Mouse (Mus musculus) c-Kit-positive CD71-positive TER-119-negative erythroid progenitor cells, embryonic 14.5 days (primary cell): ENCODE results near the gene Tamm41.

Experiments used
- DNase-seq: peaks from one replicate; pipeline ENCODE4 v3.0.0-alpha.2; 2013; ENCODE audit warnings: low read depth

The Tamm41 gene

GRCm38 (mm10) chr6:114974331-114974730 lies 63.3 kb downstream of the Tamm41 start:
- DNase-seq = no peak

DNA sequence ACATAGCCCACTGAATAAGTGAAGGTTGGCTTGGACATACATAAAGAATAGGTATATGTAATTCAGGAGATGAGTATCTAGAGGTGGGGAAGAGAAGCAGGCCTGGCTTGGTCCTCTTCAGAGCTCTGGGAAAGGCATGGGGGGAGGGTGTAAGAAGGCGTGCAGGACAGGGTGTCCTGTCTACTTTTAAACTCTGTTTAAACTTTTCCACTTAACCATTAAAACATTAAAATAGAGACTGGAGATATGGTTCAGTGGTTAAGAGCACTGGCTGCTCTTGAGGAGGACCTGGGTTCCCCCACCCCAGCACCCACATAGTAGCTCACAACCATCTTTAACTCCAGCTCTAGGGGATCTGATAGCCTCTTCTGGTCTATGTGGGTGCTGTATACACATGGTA lies 64.7 kb downstream of the Tamm41 start:
- DNase-seq = no peak

DNA sequence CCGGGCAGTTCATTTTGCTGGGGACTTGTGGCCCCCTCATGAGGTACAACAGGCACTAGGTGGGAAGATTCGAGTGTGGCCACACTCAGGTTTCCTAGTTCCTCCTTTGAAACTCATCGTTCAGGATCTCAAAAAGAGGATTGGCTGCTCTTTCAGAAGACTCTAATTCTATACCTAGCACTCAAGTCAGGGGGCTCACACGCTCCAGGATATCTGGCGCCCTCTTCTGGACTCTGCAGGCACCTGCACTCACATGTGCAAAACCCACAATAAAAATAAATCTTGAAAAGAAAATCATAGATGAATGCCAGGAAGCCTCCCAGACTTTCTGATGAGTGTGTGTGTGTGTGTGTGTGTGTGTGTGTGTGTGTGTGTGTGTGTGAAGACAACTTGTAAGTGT lies 66.8 kb downstream of the Tamm41 start:
- no peak for DNase-seq

GRCm38 (mm10) chr6:114970386-114970785 lies 67.3 kb downstream of the Tamm41 start:
- no peak for DNase-seq

- no peak for DNase-seq
Measured at GRCm38 (mm10) chr6:114969213-114970120, 68.2 kb downstream of the Tamm41 start, which contains the start of gene Vgll4. TSS of gene Vgll4 (minus strand) at chr6:114969994.

DNA sequence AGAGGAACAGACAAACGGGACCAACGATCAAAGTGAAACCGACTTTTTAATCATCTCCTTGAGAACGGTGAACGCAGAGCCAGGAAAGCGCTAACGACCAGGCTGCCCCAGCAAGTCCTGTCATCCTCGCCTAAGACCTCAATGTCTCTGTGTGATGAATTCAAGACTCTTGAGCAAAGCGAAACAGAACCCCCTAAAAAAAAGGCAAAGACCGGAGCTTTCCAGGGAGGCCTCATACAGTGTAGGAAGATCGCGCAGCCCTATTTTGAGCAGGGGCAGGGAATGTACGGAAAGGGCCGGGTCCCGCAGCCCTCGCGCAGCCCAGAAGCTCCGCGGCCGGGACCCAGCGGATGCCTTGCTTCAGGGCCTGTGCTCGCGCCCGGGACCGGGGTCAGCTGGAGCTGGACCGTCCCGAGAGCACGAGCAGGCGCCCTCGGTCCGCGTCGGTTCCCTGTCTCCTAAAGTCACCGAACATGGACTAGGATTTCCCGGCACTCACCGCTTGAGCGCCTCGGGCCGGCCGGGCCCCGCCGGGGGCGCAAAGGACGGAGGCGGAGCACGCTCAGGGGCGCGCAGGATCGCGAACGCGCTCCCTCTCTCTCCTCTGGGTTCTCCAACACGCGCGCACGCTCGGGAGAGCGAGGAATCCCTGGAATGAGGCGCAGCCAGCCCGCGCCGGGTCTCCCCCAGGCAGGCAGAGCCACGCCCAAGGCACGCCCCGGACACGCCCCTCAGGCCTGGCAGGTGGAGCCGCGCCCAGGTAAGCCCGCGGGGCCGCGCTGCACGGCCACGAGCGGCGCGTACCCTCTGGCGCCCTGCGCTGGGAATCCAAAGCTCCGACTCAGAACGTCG lies 69.1 kb downstream of the Tamm41 start:
- DNase-seq = no peak

DNA sequence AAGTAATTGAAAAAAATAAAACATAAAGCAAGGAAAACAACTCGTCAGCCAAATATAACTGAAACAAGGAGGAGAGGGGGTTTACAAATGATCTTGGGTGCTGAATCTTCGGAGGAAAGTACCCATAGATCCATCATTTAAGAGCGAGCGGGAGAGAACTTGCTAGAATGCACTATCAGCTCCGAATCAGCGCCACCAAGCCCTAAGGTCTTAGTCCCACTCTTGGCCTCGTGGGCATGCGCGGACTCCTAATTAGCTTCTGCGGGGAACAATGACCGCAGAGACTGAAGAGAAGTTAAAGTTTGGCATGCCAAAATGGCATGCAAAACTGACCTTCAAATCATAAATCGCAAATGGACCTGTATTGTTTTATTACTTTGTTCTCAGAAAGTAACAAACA lies 70.1 kb downstream of the Tamm41 start:
- DNase-seq = no peak

DNA sequence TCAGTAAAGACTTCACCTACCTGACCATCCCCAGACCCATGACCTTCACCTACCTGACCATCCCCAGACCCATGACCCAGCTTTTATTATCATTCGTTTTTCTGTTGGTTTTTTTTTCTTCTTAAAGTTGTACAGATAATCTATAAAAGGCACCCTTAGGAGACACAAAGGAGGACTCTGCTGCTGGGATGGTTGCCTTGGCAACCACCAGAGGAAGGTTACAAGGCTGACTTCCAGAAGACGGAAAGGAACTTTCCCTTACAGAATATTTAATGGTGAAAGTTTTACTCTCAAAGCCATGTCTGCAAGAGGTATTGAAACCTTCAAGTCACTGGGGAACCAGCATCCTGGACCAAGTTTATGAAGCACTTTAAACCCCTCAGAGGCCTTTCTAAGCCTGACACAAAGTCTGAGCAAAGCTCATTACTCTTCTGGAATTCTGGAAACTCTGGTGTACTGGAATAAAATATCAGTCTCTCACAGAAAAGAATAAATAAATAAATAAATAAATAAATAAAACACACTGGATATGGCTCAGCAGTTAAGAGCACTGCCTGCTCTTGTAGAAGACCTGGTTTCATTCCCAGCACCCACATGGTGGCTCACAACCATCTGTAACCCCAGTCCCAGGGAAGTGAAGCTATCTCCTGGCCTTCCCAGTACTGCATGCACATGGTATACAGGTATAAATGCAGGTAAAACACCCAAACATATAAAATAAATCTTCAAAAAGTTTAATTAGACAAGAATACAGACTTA lies 71.1 kb downstream of the Tamm41 start:
- no peak for DNase-seq

GRCm38 (mm10) chr6:114965802-114966201 lies 71.9 kb downstream of the Tamm41 start:
- DNase-seq = no peak

- DNase-seq = no peak
Measured at GRCm38 (mm10) chr6:114965396-114965795, 72.3 kb downstream of the Tamm41 start.

DNA sequence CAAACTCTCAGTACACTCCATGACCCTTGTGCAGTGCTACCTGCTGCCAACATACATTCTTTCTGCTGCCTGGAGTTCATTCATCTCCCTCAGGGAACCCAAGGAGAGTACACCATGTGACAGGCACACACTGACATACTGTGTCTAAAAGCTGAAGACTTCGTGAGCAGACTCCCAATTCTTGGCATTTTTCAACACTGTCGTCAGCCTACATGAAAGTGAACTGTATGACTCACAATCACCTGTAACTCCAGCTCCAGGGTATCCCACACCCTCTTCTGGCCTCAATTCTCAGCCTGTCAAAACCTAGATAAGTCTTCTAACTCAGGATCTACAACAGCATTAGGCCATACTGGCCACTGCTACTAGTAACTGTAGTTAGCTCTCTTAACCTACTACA lies 73.4 kb downstream of the Tamm41 start:
- DNase-seq = no peak

DNA sequence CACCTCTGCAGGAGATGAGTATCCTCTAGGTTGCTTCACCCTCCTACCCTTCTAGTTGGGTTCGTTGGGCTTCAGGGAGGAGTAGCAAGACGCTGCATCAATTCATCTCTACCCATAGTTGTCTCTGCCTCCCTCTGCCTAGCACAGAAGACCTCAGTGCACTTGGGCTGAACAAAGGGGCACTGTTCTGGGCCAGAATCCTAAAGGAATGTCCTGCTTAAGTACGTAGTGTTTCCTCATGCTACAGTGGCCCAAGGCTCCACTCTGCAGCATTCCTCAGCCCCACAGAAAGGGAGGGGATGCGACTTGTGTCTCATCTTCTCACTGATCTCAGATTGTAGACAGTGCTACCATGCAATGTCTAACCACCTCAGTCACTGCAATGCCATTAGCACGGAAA lies 74.0 kb downstream of the Tamm41 start:
- DNase-seq = no peak

- no peak for DNase-seq
Measured at GRCm38 (mm10) chr6:114961276-114962068, 76.2 kb downstream of the Tamm41 start.

- no peak for DNase-seq
Measured at GRCm38 (mm10) chr6:114959012-114959398, 78.7 kb downstream of the Tamm41 start.

DNA sequence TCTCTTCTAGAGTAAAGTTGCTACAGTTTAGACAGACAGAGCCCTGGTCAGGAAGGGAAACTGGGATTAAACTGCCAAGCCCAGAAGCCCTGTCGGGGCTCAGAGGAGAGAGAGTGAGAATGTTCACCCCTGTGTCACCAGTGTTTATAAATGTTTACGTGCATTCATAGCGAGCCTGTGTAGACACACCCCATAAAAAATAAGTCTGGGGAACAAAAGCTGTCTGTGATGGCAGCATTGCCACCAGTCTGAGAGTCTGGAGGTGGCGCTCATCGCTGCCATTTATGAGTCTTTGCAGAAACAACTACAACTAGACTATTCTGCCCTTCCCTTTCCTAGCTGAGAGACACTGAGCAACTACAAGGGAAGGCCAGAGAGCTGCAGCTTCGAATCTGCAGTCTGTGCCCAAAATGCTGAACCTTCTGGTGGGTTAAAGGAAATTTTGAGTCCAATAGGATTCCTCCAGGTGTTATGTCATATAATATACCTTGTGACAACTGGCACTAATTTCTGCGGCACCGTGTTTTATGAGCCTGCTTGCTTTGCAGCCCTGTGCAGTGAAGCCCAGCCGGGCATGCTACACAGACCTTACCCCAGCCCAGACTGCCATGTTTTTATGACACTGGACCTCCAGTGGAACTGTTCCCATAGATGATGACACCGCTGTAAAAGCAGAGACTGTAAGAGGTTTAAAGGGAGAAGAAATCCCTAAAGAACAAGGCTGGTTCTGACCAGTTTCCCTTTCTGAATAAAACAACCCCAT lies 79.2 kb downstream of the Tamm41 start:
- no peak for DNase-seq

GRCm38 (mm10) chr6:114957756-114958155 lies 79.9 kb downstream of the Tamm41 start:
- DNase-seq = no peak

DNA sequence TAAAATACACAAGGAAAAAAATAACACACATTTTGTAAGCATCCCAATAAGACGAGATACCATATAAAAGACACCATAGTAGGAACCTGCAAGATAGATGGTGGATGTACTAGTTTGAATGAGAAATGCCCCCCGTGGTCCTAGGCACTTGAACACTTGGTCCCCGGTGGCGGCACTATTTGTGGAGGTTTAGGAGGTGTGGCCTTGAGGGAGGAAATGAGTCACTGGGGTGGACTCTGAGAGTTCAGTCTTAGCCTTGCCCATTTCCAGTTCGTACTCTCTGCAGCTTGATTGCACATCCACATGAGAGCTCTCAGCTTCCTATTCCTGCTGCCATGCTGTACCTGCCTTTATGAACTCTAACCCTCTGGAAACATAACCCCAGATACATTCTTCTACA lies 83.2 kb downstream of the Tamm41 start:
- no peak for DNase-seq
